Mouse (Mus musculus): ENCODE results near the gene Sbk1.
"Not testable (repeated sequence)": the region's sequence is repeated elsewhere in the genome, so short reads cannot be mapped to it uniquely, and the experiment has no call there.

The Sbk1 gene

GRCm38 (mm10) chr7:126287493-126288103 is 15.2 kb downstream of the Sbk1 start:
- no peak for DNase-seq (ENCODE audit: low spot score in 2 of 2)

- no peak for DNase-seq (ENCODE audit: low spot score in 2 of 2)
These were observed 15.7 kb downstream of the Sbk1 start for GRCm38 (mm10) chr7:126288104-126288497.

GRCm38 (mm10) chr7:126288571-126289091 is 16.2 kb downstream of the Sbk1 start:
- DNase-seq (ENCODE audit: low spot score in 2 of 2) = no peak

GRCm38 (mm10) chr7:126289371-126289770 is 17.0 kb downstream of the Sbk1 start:
- DNase-seq (ENCODE audit: low spot score in 2 of 2) = no peak

GRCm38 (mm10) chr7:126289956-126290355 is 17.5 kb downstream of the Sbk1 start:
- no peak for DNase-seq (ENCODE audit: low spot score in 2 of 2)

GRCm38 (mm10) chr7:126291681-126292545 is 19.5 kb downstream of the Sbk1 start:
- no peak for DNase-seq (ENCODE audit: low spot score in 2 of 2)

GRCm38 (mm10) chr7:126293091-126293490 is 20.7 kb downstream of the Sbk1 start:
- DNase-seq (ENCODE audit: low spot score in 2 of 2) = no peak

- DNase-seq (ENCODE audit: low spot score in 2 of 2) = no peak
These were observed 25.4 kb downstream of the Sbk1 start for GRCm38 (mm10) chr7:126297579-126298460.

- DNase-seq (ENCODE audit: low spot score in 2 of 2) = no peak
These were observed 26.4 kb downstream of the Sbk1 start for GRCm38 (mm10) chr7:126298856-126299255.

GRCm38 (mm10) chr7:126301831-126302230 is 29.4 kb downstream of the Sbk1 start:
- DNase-seq (ENCODE audit: low spot score in 2 of 2) = not testable (repeated sequence)

- DNase-seq (ENCODE audit: low spot score in 2 of 2) = no peak
These were observed 39.4 kb downstream of the Sbk1 start for GRCm38 (mm10) chr7:126311822-126312221.

GRCm38 (mm10) chr7:126313309-126313708 is 40.9 kb downstream of the Sbk1 start:
- DNase-seq (ENCODE audit: low spot score in 2 of 2) = no peak

GRCm38 (mm10) chr7:126314273-126314672 is 41.9 kb downstream of the Sbk1 start:
- no peak for DNase-seq (ENCODE audit: low spot score in 2 of 2)

- DNase-seq (ENCODE audit: low spot score in 2 of 2) = peak; percentile 43 to 80
These were observed 51.3 kb downstream of the Sbk1 start for GRCm38 (mm10) chr7:126323729-126324128.

GRCm38 (mm10) chr7:126324791-126325190 is 52.4 kb downstream of the Sbk1 start:
- no peak for DNase-seq (ENCODE audit: low spot score in 2 of 2)

- not testable (repeated sequence) for DNase-seq (ENCODE audit: low spot score in 2 of 2)
These were observed 53.3 kb downstream of the Sbk1 start for GRCm38 (mm10) chr7:126325576-126326273.

- DNase-seq (ENCODE audit: low spot score in 2 of 2) = not testable (repeated sequence)
These were observed 56.4 kb downstream of the Sbk1 start for GRCm38 (mm10) chr7:126328848-126329247.

- DNase-seq (ENCODE audit: low spot score in 2 of 2) = no peak
These were observed 57.7 kb downstream of the Sbk1 start for GRCm38 (mm10) chr7:126329907-126330645.

GRCm38 (mm10) chr7:126330693-126331092 is 58.3 kb downstream of the Sbk1 start:
- DNase-seq (ENCODE audit: low spot score in 2 of 2) = no peak

GRCm38 (mm10) chr7:126332691-126333090 is 60.3 kb downstream of the Sbk1 start:
- DNase-seq (ENCODE audit: low spot score in 2 of 2) = no peak

GRCm38 (mm10) chr7:126335556-126335955 is 63.1 kb downstream of the Sbk1 start:
- DNase-seq (ENCODE audit: low spot score in 2 of 2) = no peak
